Mouse (Mus musculus): Measurements from ENCODE around the gene Vmn2r83.

Gene Vmn2r83

DNA sequence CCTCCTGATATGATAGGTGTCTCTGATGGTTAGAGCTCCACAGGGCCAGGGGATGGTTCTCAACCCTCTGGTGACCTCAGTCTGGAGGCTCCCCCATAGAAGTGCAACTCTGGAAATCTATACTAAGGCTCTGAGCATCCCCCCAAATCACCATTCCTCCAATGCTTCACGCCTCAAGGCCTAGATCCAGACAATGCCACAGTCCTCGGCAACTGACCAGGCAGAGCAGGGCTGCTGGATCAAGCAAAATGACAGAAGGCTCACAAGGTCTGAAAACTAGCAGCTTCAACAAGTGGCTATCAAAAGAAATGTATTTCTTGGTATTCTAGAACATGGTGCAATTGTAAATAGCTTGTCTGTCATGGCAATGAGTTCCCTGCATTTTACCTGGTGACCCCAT lies 69.2 kb downstream of the Vmn2r83 start:
- no peak for DNase-seq

DNA sequence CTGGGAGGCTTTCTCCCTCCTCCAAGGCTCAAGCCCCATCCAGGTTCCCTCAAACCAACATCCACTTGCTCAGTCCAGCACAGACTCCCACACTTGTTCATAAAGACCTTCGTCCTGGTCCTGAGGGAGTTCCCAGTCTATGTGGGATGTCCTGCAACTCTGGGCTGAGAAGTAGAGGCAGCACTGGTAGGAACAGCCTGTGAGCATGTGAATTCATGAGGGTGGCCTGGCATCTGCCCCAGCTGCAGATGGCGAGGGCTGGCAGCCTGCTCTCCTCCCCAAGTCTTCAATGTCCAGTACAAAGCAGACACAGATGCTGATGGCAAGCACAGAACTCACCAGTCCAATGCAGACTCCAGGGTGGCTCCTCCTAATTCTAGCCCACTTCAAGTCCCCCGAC lies 69.8 kb downstream of the Vmn2r83 start:
- DNase-seq: no peak

DNA sequence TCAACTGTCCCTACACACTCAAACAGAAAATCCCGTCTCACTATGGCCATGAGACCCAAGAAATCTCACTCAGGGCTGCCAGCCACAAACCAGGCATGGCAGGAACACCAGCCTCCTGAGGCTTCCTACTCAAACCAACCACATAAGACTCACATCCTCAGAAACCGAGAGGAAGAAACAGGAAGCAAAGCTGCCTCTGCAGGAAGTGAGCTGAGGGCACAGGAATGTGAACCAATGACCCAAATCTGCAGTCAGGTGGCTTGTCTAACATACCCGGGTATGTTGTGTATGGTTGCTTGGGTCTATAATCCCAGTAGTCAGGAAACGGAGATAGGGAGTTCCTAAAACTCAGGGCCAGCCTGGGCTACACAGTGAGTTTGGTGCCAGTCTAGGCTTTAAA lies 70.3 kb downstream of the Vmn2r83 start:
- no peak for DNase-seq

DNA sequence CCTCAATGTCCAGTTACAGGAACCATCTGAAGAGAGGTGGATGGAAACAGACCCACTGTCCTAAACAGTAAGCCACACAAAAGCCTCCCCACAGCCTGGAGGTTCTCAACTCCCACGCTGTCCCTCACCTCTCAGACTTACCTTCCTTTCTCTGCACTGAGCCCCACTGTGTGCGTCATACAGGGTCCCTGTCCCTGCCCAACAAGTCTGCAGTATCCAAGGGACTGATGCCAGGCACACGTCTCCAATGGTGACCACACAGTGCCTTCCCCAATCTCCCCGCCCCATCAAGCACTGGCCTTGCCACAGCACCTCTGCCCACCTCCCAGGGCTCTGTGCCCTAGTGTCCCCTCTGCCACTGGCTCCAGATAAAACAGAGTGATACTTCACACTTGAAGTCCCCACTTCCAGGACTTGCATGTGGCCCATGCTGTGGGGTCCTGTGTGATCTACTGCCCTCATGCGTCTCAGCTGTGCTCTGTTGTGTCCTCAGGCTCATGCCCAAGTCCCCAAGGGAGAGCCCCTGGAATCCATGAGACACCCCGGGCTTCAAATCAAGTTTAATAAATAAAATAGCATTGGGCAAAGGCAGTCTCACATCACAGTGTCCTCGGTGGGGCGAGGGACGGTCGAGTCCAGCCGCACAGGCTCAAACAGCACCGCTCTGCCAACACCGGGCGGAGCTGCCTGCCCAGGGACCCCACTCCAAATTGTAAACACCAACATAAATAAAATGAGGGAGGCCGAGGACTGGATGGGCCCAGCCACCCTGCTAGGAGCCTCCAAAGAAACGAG lies 71.4 kb downstream of the Vmn2r83 start:
- no peak for DNase-seq

DNA sequence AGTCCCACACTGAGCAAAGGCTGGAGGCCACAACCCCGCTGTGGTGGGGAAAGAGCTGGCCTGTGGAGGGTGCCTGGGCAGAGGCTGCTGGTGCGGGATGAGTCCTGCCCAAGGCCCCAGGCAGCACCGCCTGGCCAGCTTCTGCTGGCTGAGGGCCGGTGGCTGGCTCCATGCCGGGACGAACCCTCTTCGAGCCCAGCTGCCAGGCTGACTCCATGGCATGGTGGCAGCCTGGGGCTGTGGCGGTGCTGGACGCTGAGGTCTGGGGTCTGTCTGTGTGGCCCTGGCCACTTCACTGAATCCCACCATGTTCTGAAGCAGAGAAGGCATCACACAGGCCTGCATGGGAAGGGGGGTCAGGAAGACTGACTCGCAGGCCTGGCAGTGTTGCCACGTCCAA lies 72.2 kb downstream of the Vmn2r83 start:
- no peak for DNase-seq

DNA sequence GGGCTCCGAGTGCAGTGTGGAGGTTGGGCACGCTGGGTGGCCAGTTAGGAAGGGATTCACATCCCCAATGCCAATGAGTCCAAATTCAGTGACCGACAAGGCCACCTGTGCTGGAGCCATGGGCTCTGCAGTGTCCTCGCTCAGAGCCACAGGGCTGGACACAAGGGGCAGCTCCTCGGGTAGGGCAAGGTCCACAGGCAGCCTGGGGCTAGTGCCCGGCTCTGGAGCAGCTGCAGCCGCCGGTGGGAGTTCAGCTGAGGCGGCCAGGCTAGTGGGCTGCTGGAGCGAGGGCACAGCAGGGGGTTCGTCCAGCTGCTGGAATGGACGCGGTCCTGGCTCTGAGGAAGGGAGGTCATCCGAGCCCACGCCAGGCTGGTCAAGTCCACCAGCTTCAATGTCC lies 73.0 kb downstream of the Vmn2r83 start:
- peak; percentile 55 for DNase-seq

DNA sequence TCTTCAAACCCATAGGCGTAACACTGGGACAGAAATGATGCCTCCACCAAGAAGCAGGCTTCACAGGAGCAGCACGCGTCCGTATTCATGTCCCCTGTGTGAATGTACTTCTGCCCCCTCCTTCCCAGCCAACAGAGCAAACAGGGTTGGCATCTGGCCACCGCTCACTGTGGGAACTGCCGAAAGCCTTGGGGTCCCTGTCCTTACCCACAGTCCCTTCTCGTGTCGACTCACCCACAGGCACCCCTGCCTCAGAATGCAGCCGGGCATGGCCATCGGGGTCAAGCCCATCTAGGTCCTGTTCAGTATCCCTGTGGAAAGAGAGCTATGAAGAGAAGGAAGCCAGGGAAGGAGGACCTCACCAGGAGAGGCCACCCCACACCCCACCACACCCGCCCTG lies 73.6 kb downstream of the Vmn2r83 start:
- no peak for DNase-seq

Data from kidney, adult 18-20 months (tissue).